Mouse (Mus musculus) embryonic facial prominence, embryonic 14.5 days (tissue): ENCODE data around the gene Cldnd2. TPM values are rescaled to one million over a fixed set of nuclear protein-coding genes. Genes with fewer than 3 reads are reported as not detected.
A peak's percentile ranks its signal among the peaks of the same experiment; 100 is the strongest.

Source experiments
- ATAC-seq: fragments of 200-750 bp; cut with Nextera tagmentation; 2 replicates; pipeline ENCODE4 v1.8.0; 2017; ENCODE audit warnings: low read depth, moderate number of reproducible peaks, moderate TSS enrichment
- DNase-seq: peaks from one replicate; pipeline ENCODE4 v3.0.0-alpha.2; 2015; ENCODE audit warnings: low spot score
- H3K27ac ChIP-seq: fragments of 300-500 bp; sonication (generic); replicated peaks from 2 replicates; pipeline ENCODE4 v1.5.1; 2014; ENCODE audit warnings: low read depth, mild to moderate bottlenecking, low read length, moderate library complexity
- H3K27me3 ChIP-seq: fragments of 300-500 bp; sonication (generic); replicated peaks from 2 replicates; pipeline ENCODE4 v1.6.1; 2014; ENCODE audit warnings: low read length; ENCODE audit not compliant: control insufficient read depth, insufficient read depth
- H3K36me3 ChIP-seq: fragments of 300-500 bp; sonication (generic); 2 replicates; pipeline ENCODE4 v1.6.1; 2014; ENCODE audit warnings: low read length, mixed read lengths; ENCODE audit not compliant: control insufficient read depth, insufficient read depth
- H3K4me1 ChIP-seq: fragments of 300-500 bp; sonication (generic); 2 replicates; pipeline ENCODE4 v1.6.1; 2014; ENCODE audit warnings: antibody characterized with exemption, low read length; ENCODE audit not compliant: control insufficient read depth, insufficient read depth
- H3K4me2 ChIP-seq: fragments of 300-500 bp; sonication (generic); 2 replicates; pipeline ENCODE4 v1.6.1; 2014; ENCODE audit warnings: low read depth, mild to moderate bottlenecking, low read length, moderate library complexity, mixed read lengths
- H3K4me3 ChIP-seq: fragments of 300-500 bp; sonication (generic); 2 replicates; pipeline ENCODE4 v1.5.1; 2014; ENCODE audit warnings: low read depth, mild to moderate bottlenecking, low read length
- H3K9ac ChIP-seq: fragments of 300-500 bp; sonication (generic); 2 replicates; pipeline ENCODE4 v1.6.1; 2014; ENCODE audit warnings: low read depth, mild to moderate bottlenecking, low read length, moderate library complexity, mixed read lengths
- H3K9me3 ChIP-seq: fragments of 300-500 bp; sonication (generic); 2 replicates; pipeline ENCODE4 v1.6.1; 2016; ENCODE audit warnings: low read length; ENCODE audit not compliant: control insufficient read depth
- WGBS: fragments of 180-500 bp; shearing (Covaris S2); extraction: QIAGEN DNeasy Blood & Tissue Kit; methylation state at CpG from one replicate; pipeline ENCODE4 v1.1.7; 2014; 5-methylcytosine and 5-hydroxymethylcytosine counted together
- polyA plus RNA-seq: library from polyadenylated mRNA; unstranded; fragments of >200 nt; fragmentation: Nextera tagmentation; extraction: Ambion mirVana; gene quantifications from 2 replicates; pipeline ENCODE4 v1.2.1, GENCODE M21; 2014

Gene Cldnd2
- polyA plus RNA-seq, 1 experiment from 2014 or later = not detected

DNA sequence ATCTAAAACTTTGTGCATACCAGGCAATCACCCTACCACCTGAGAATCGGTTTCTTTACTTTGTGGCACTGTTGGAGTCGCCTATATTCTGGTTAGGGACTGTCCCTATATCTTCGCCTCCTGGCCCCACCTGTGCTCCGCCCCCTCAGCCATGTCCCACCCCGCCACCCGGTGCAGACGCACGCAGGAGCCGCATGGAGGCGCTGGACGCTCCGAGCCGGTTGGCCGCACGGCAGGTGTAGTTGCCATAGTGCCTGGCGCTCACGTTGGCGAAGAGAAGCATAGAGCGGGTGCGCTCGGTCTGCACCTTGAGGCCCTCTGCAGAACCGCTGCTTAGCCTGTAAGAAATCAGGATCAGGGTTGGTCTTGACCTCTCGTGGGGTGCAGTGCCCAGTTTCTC is 35.1 kb downstream of the Cldnd2 start:
- Histone ChIP-seq H3K4me3 (no peak overlapping the region), H3K4me2 (no peak overlapping the region), H3K4me1 (no peaks in the 10 kb centered on the region), H3K27ac (no peak overlapping the region), H3K9ac (no peak overlapping the region), H3K36me3 (no peaks in the 10 kb centered on the region), H3K27me3 (peaks cover 25% of the 10 kb centered on the region), H3K9me3 (no peaks in the 10 kb centered on the region)
- DNase-seq (no peak), ATAC-seq (no peak)
- 18% methylated on average over 23 of the region's 23 CpGs for WGBS

DNA sequence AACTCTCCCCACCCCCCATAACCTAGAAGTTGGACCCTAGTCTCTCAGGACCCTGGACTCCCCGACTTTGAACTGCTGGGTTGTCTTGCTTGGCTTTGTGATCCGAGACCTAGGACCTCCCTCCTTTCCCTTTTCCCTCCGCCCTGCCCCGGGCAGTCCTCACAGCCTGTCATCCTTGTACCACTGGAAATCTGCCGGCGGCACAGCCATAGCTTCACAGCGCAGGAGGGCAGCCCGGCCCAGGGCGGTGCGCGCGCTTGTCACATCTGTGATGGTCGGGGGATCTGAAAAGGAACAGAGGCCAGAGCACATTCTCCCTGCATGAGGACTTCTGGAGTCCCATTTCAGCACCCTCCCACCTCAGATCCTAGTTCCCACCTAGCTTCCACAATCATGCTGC is 35.8 kb downstream of the Cldnd2 start:
- Histone ChIP-seq H3K27me3 (peaks cover 25% of the 10 kb centered on the region), H3K36me3 (no peaks in the 10 kb centered on the region), H3K4me3 (no peak overlapping the region), H3K27ac (no peak overlapping the region), H3K9ac (0 out of 2 replicates have a peak overlapping the region, but pooled peaks have one; percentile 22), H3K4me1 (no peaks in the 10 kb centered on the region), H3K4me2 (no peak overlapping the region), H3K9me3 (no peaks in the 10 kb centered on the region)
- no peak for DNase-seq
- WGBS = 7% methylated on average over 13 of the region's 13 CpGs
- ATAC-seq = no peak

DNA sequence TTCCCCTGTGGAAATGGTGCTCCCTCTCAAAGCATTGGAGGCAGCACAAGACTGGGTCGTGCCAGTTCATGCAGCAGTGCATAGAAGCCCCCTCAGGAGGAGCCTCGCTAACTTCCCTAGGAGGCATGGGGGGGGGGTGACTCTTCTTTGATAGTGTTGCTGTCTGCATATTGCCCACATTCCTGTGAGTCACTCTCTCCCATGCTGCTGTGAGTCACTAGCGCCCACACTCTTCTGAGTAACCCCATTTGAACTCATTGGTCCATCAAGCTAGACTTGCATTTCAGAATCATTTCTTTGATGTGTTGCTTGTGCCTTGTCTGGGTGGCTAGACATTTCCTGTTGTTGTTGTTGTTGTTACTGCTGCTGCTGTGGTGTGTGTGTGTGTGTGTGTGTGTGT is 40.6 kb downstream of the Cldnd2 start:
- DNase-seq (no peak), ATAC-seq (no peak)
- H3K4me3 ChIP-seq = no peak overlapping the region
- H3K9me3 ChIP-seq = no peaks in the 10 kb centered on the region
- H3K36me3 ChIP-seq = no peaks in the 10 kb centered on the region
- H3K9ac ChIP-seq = no peak overlapping the region
- H3K4me1 ChIP-seq = no peaks in the 10 kb centered on the region
- H3K4me2 ChIP-seq = no peak overlapping the region
- H3K27ac ChIP-seq = no peak overlapping the region
- peaks cover 16% of the 10 kb centered on the region for H3K27me3 ChIP-seq
- WGBS = 65% methylated on average over 3 of the region's 3 CpGs

DNA sequence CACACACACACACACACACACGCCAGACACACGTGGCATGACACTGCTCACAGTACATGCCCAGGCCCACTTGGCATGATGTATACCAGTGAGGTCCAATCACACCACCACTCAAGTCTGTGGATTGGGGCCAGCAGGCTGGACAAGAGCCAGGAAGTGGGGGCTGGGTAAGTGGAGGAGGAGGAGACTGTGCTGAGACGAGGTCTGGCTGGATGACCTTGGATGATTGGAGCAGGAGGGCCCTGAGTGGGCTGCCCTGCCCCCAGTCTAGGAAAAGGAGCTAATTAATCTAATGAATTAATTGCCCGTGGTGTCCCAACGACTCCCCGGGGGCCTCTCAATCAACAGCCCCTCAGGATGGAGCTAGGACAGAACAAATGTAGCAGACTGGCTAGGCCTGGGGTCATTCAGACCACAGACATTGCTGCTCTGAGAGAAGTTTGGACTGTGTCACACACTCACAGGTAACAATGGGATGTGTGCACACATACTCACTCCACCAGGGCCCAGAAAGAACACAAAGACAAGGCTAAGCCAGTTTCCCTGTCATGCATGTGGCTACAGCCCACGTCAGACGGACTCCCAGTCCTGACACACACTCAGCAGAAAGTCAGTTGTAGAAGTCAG is 41.6 kb downstream of the Cldnd2 start:
- Histone ChIP-seq H3K36me3 (no peaks in the 10 kb centered on the region), H3K4me1 (no peaks in the 10 kb centered on the region), H3K9me3 (no peaks in the 10 kb centered on the region), H3K4me2 (no peak overlapping the region), H3K27ac (no peak overlapping the region), H3K27me3 (peaks cover 6% of the 10 kb centered on the region), H3K9ac (no peak overlapping the region), H3K4me3 (no peak overlapping the region)
- DNase-seq (no peak), ATAC-seq (peak; percentile 15; the same call in 1 of the 2 replicates)
- WGBS = 67% methylated on average over 8 of the region's 8 CpGs

DNA sequence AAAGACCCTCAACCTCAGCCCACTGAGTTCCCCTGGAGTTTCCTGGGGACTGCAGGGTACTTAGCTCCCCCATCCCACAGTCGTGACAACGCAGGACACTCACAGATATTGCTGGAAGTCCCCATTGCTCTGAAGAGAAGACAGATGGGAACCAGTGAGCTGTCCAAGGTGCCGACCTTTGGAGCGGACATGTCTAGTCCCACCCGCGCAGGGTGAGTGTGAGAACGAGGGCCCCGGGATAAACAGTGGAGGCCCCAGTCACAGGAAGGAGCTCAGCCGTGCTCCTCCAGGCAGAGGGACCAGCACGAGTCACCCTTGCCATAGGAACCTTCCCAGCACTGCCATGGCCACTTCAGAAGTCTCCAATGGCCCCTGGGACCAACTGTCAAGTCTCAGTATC is 42.7 kb downstream of the Cldnd2 start:
- no peak overlapping the region for H3K4me3 ChIP-seq
- no peaks in the 10 kb centered on the region for H3K36me3 ChIP-seq
- H3K4me1 ChIP-seq = no peaks in the 10 kb centered on the region
- ATAC-seq (no peak), DNase-seq (peak; percentile 26)
- H3K9me3 ChIP-seq = no peaks in the 10 kb centered on the region
- WGBS = 10% methylated on average over 10 of the region's 10 CpGs
- H3K27me3 ChIP-seq = no peaks in the 10 kb centered on the region
- no peak overlapping the region for H3K4me2 ChIP-seq
- H3K9ac ChIP-seq = no peak overlapping the region
- no peak overlapping the region for H3K27ac ChIP-seq

DNA sequence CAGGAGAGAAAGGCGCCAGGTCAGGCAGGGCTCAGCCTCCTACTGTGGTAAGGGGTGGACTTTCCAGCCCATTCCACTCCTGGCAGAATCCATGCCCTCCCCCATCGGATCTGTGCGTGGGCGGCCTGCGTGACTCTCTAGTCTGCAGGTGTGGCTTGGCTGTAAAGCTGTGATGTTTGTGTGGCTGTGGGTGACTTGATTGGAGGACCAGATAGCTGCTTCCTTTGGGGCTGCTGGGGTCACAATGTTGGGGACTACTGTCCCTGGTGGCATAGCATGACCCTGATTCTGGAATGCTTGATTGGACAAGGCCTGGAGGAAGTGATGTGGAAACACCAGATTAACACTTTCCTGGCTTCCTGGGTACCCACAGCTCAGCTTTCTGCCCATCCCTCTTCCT is 48.1 kb downstream of the Cldnd2 start:
- no peak overlapping the region for H3K9ac ChIP-seq
- H3K27me3 ChIP-seq = no peaks in the 10 kb centered on the region
- no peaks in the 10 kb centered on the region; the same call in 1 of the 2 replicates for H3K4me1 ChIP-seq
- H3K4me3 ChIP-seq = no peak overlapping the region
- 37% methylated on average over 5 of the region's 5 CpGs for WGBS
- no peaks in the 10 kb centered on the region for H3K36me3 ChIP-seq
- no peak overlapping the region for H3K27ac ChIP-seq
- no peaks in the 10 kb centered on the region for H3K9me3 ChIP-seq
- 0 out of 2 replicates have a peak overlapping the region, but pooled peaks have one; percentile 62 for H3K4me2 ChIP-seq
- no peak for ATAC-seq
- DNase-seq = no peak

DNA sequence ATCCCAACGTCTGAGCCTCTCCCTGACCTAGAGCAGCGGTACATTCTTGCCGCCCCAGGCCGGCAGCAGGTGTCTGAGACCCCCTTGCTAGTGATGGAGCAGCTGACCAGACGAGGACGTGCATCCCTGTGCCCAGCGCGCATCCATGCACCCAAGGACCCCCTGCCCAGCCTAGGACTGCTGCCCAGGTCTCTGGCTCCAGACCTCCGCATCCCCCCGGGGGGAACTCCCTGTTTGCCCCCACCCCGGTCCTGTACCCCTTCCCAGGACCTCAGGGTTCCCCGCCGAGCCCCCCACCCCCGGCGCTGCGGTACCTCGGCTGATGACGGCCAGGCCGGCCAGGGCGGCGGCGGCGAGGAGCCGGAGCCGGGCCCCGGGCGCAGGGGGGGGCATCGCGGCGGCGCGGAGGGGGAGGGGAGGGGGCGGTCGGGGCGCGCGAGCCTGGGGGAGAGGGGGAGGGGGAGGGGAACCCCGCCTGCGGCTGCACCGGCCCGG is 49.1 kb downstream of the Cldnd2 start, which contains the start of gene Iglon5:
Iglon5 (minus strand) TSS at position 445 of the 495 bp plus-strand sequence.
- H3K9me3 ChIP-seq = no peaks in the 10 kb centered on the region
- no peak within 1 kb of the TSS for H3K27ac ChIP-seq
- H3K36me3 ChIP-seq = no peaks in the 10 kb centered on the region
- ATAC-seq (peak; percentile 27; the same call in 1 of the 2 replicates), DNase-seq (no peak)
- peak within 1 kb of the TSS; percentile 69 for H3K9ac ChIP-seq
- peak within 1 kb of the TSS; percentile 54 for H3K4me3 ChIP-seq
- peaks cover under 1% of the 10 kb centered on the region; the same call in 1 of the 2 replicates for H3K27me3 ChIP-seq
- WGBS = 0% methylated on average over 13 of the region's 41 CpGs
- H3K4me2 ChIP-seq = peak within 1 kb of the TSS; percentile 62
- H3K4me1 ChIP-seq = no peaks in the 10 kb centered on the region; the same call in 1 of the 2 replicates

DNA sequence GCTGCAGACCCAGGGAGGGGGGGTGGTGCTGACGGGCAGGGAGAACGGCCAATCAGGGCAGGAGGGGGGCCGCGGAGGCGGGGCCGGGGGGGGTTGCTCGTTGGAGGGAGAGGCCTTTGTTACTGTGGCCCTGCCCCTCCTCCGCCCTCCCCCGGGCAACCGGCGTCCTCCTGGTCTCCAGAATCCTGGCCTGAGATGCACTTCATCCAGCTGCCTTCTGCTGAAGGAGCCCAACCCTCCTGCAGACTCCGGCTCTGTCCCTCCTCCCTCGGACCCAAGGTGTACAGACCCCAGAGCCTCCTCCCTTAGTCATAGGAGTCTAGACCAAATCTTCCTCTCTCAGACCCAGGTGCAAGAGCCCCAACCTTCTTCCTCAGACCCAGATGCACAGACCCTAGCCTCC is 49.6 kb downstream of the Cldnd2 start:
- Histone ChIP-seq H3K9ac (peak overlapping the region; percentile 69), H3K36me3 (no peaks in the 10 kb centered on the region), H3K9me3 (no peaks in the 10 kb centered on the region), H3K4me1 (no peaks in the 10 kb centered on the region; the same call in 1 of the 2 replicates), H3K27ac (no peak overlapping the region), H3K4me2 (peak overlapping the region; percentile 62), H3K27me3 (peaks cover 5% of the 10 kb centered on the region; the same call in 1 of the 2 replicates), H3K4me3 (peak overlapping the region; percentile 54)
- DNase-seq (peak; percentile 71), ATAC-seq (peak; percentile 94)
- WGBS = 0% methylated on average over 2 of the region's 13 CpGs

DNA sequence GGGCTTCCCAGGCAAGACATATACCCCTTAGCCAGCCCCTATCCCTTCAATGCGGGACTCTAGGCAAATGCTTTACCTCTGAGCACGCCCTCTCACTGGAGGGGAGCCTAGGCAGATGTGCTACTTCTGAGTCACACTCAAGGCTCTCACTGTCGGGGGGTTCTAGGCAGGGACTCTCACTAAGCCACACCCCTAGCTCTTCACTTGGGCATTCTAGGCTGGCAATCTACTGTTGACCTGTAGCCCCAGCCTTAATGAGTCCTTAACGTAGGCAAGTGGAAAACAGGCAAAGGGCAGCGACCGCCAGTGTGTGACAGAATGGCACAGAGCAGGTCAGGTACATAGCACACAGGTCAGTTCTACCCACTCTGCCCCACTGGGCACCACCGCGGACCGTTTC is 50.3 kb downstream of the Cldnd2 start:
- 69% methylated on average over 9 of the region's 9 CpGs for WGBS
- Histone ChIP-seq H3K4me3 (no peak overlapping the region), H3K4me2 (no peak overlapping the region), H3K36me3 (no peaks in the 10 kb centered on the region), H3K27me3 (peaks cover 5% of the 10 kb centered on the region), H3K4me1 (no peaks in the 10 kb centered on the region; the same call in 1 of the 2 replicates), H3K9ac (no peak overlapping the region), H3K27ac (no peak overlapping the region), H3K9me3 (no peaks in the 10 kb centered on the region)
- ATAC-seq (no peak), DNase-seq (no peak)
